Mouse (Mus musculus) CH12.LX (cell line): ENCODE data around the gene Slc28a3.

Experiments
- BHLHE40 ChIP-seq: IDR thresholded peaks from 2 replicates; pipeline ENCODE4 v1.6.1; 2011; ENCODE audit warnings: mild to moderate bottlenecking, low read depth, low read length, improper control_type of control experiment
- CTCF ChIP-seq, 2 experiments: IDR thresholded peaks in 1 of 2; conservative IDR thresholded peaks in 1 of 2; 2 replicates each; pipeline ENCODE4 v1.5.1; 2011 to 2012; ENCODE audit warnings: low read depth in 2 of 2, low read length in 2 of 2, improper control_type of control experiment in 1 of 2, inconsistent platforms in 1 of 2, mild to moderate bottlenecking in 1 of 2, moderate library complexity in 1 of 2
- USF1 ChIP-seq: IDR thresholded peaks from 2 replicates; pipeline ENCODE4 v1.6.1; 2014; ENCODE audit warnings: low read depth, mild to moderate bottlenecking, inconsistent platforms, low read length, improper control_type of control experiment

- TF ChIP-seq USF1 (no peak), BHLHE40 (no peak), CTCF (conservative IDR thresholded peaks at IDR 0.05 in 1 of 2, IDR thresholded peaks at IDR 0.05 in 1 of 2; ENCODE audit: low read depth in 2 of 2, low read length in 2 of 2) (no peak)
These were observed 66.8 kb downstream of the Slc28a3 start for GRCm38 (mm10) chr13:58543688-58544408.
